Mouse (Mus musculus): ENCODE data around the gene Art4.
A peak's percentile ranks its signal among the peaks of the same experiment; 100 is the strongest.

DNA sequence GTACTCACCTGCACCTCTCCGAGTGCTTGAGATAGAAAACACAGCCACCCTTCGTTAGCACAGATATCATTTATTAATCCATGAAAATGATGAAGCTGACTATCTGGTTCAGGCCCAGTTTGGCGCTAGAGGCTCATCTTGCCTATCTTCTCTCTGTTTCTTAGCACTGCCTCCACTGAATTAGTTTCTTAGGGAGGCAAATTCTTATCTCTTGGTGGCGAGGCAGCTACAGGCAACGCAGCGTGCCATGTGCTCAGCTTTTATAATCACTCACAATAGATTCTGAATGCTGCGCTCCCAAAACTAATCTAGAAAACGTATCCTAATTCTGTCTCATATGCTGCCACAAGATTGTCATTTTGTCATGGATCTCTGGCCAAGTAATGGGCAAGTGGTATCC, 9.1 kb downstream of the Art4 start:
- TF ChIP-seq CTCF (IDR thresholded peaks at IDR 0.05; ENCODE audit: low read depth) (no peak), EP300 (IDR thresholded peaks at IDR 0.05; ENCODE audit: low read depth) (peak; percentile 54; the same call in 1 of the 2 replicates)
